Mouse (Mus musculus) embryonic fibroblast, embryonic 13.5 days (primary cell): ENCODE measurements at regions not wholly inside any gene's neighbourhood (a gene's known extent, or its start where the extent isn't known, plus 50 kb on each side); places are given as distances from the start of the nearest gene placed in this dataset.

Experiments
- H3K27ac ChIP-seq: 2 replicates; pipeline ENCODE4 v1.5.1; 2012; ENCODE audit warnings: low read length, control low read depth, inconsistent platforms; ENCODE audit not compliant: insufficient read depth
- H3K4me1 ChIP-seq: 2 replicates; pipeline ENCODE4 v1.6.1; 2011; ENCODE audit warnings: low read length; ENCODE audit not compliant: control insufficient read depth, insufficient read depth
- H3K4me3 ChIP-seq: 2 replicates; pipeline ENCODE4 v1.5.1; 2011; ENCODE audit warnings: mild to moderate bottlenecking, control low read depth, low read length; ENCODE audit not compliant: insufficient read depth
- CTCF ChIP-seq: IDR thresholded peaks from 2 replicates; pipeline ENCODE4 v1.5.1; 2011; ENCODE audit warnings: mild to moderate bottlenecking, control low read depth, low read length, moderate library complexity, borderline replicate concordance; ENCODE audit not compliant: insufficient read depth
- POLR2A ChIP-seq: IDR thresholded peaks from 2 replicates; pipeline ENCODE4 v1.6.1; 2011; ENCODE audit warnings: low read depth, mild to moderate bottlenecking, control low read depth, low read length, moderate library complexity

- Histone ChIP-seq H3K4me3 (no peak overlapping the region), H3K4me1 (no peaks in the 10 kb centered on the region), H3K27ac (no peak overlapping the region)
- TF ChIP-seq POLR2A (no peak), CTCF (no peak)
These were observed 177.5 kb downstream of the Bcl11b start for GRCm38 (mm10) chr12:107825921-107826320.

- no peak overlapping the region for H3K27ac ChIP-seq
- TF ChIP-seq CTCF: no peak
- no peak for TF ChIP-seq POLR2A
- H3K4me1 ChIP-seq: no peaks in the 10 kb centered on the region
- H3K4me3 ChIP-seq: no peak overlapping the region
These were observed 171.8 kb downstream of the Bcl11b start for GRCm38 (mm10) chr12:107831400-107832128.

GRCm38 (mm10) chr12:107833001-107833400 lies 170.4 kb downstream of the Bcl11b start:
- Histone ChIP-seq H3K4me3 (no peak overlapping the region), H3K4me1 (no peaks in the 10 kb centered on the region), H3K27ac (no peak overlapping the region)
- TF ChIP-seq POLR2A (no peak), CTCF (no peak)

GRCm38 (mm10) chr12:107834512-107834911 lies 168.9 kb downstream of the Bcl11b start:
- TF ChIP-seq CTCF: no peak
- TF ChIP-seq POLR2A: no peak
- no peak overlapping the region for H3K27ac ChIP-seq
- no peaks in the 10 kb centered on the region for H3K4me1 ChIP-seq
- H3K4me3 ChIP-seq: no peak overlapping the region

GRCm38 (mm10) chr12:107837741-107838140 lies 165.7 kb downstream of the Bcl11b start:
- Histone ChIP-seq H3K4me3 (no peak overlapping the region), H3K27ac (no peak overlapping the region), H3K4me1 (no peaks in the 10 kb centered on the region)
- no peak for TF ChIP-seq POLR2A
- TF ChIP-seq CTCF: no peak

- Histone ChIP-seq H3K4me3 (no peak overlapping the region), H3K4me1 (no peaks in the 10 kb centered on the region), H3K27ac (no peak overlapping the region)
- TF ChIP-seq POLR2A (no peak), CTCF (no peak)
These were observed 158.8 kb downstream of the Bcl11b start for GRCm38 (mm10) chr12:107844631-107845030.

- no peak overlapping the region for H3K4me3 ChIP-seq
- no peak for TF ChIP-seq CTCF
- TF ChIP-seq POLR2A: no peak
- H3K4me1 ChIP-seq: no peaks in the 10 kb centered on the region
- H3K27ac ChIP-seq: no peak overlapping the region
These were observed 152.8 kb downstream of the Bcl11b start for GRCm38 (mm10) chr12:107850591-107850990.

GRCm38 (mm10) chr12:107852921-107853320 lies 150.5 kb downstream of the Bcl11b start:
- no peak overlapping the region for H3K4me3 ChIP-seq
- no peak overlapping the region for H3K27ac ChIP-seq
- TF ChIP-seq CTCF (no peak), POLR2A (no peak)
- no peaks in the 10 kb centered on the region for H3K4me1 ChIP-seq

- H3K4me3 ChIP-seq: no peak overlapping the region
- no peak for TF ChIP-seq POLR2A
- no peak for TF ChIP-seq CTCF
- no peaks in the 10 kb centered on the region; the same call in 1 of the 2 replicates for H3K4me1 ChIP-seq
- H3K27ac ChIP-seq: no peak overlapping the region
These were observed 147.9 kb downstream of the Bcl11b start for GRCm38 (mm10) chr12:107855547-107855946.

- Histone ChIP-seq H3K4me3 (no peak overlapping the region), H3K4me1 (no peaks in the 10 kb centered on the region; the same call in 1 of the 2 replicates), H3K27ac (no peak overlapping the region)
- TF ChIP-seq POLR2A: no peak
- no peak for TF ChIP-seq CTCF
These were observed 146.9 kb downstream of the Bcl11b start for GRCm38 (mm10) chr12:107856421-107857043.
